Mouse (Mus musculus): ENCODE data around the gene Ccm2l. TPM values are rescaled to one million over a fixed set of nuclear protein-coding genes. Genes with fewer than 3 reads are reported as not detected.

The Ccm2l gene
- total RNA-seq, 2 experiments from 2014 or later: 15.8 to 16.7 TPM

DNA sequence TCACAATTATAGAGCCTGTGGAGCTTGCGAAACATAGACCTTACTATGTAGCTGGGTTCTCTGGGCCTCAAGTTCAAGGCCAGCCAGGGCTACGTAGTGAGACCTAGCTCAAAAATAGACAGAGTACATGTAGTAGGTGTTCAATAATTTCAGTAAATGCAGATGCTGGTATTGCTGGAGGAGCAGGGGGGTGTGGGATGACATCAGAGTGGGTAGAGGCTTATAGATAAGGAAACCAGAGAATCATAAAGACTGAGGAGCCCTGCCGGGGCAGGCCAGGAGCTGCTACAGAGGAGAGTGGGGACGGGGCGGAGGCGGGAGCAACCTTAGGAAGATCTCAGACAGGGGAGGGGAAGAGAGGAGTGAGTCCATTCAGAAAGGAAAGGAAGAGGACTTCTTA lies 19.8 kb downstream of the Ccm2l start:
- intact Hi-C loops (cut with DNase I): no loop called here
- DNase-seq (ENCODE audit: low spot score): no peak

GRCm38 (mm10) chr2:153086166-153086565 lies 20.4 kb downstream of the Ccm2l start:
- intact Hi-C loops (cut with DNase I): no loop called here
- no peak for DNase-seq (ENCODE audit: low spot score)

- intact Hi-C loops (cut with DNase I): no loop called here
- no peak for DNase-seq (ENCODE audit: low spot score)
These were observed 21.3 kb downstream of the Ccm2l start for GRCm38 (mm10) chr2:153087091-153087490.

DNA sequence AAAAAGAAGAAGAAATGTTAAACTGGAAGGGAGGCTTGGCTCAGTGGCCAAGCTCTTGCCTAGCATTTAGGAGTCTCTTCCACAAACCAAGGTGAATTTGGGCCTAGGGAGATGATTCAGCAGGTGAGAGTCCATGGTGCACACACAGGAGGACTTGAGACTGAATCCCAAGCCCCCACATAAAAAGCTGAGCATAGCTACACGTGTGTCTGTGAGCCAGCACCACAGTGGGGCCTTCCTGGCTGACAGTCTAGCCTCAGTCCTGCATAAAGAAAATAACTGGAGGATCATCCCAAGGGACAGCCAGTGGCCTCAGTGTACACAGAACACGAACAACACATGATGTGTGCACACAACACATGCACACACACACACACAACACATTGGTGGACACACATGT lies 23.6 kb downstream of the Ccm2l start:
- DNase-seq (ENCODE audit: low spot score): no peak
- intact Hi-C loops (cut with DNase I): no loop called here

GRCm38 (mm10) chr2:153090551-153091165 lies 24.9 kb downstream of the Ccm2l start:
- DNase-seq (ENCODE audit: low spot score): peak; percentile 28
- intact Hi-C loops (cut with DNase I): no loop called here

GRCm38 (mm10) chr2:153107046-153107766 lies 41.5 kb downstream of the Ccm2l start:
- DNase-seq (ENCODE audit: low spot score): no peak
- intact Hi-C loops (cut with DNase I): no loop called here

GRCm38 (mm10) chr2:153107802-153108201 lies 42.0 kb downstream of the Ccm2l start:
- DNase-seq (ENCODE audit: low spot score): no peak
- intact Hi-C loops (cut with DNase I): no loop called here

DNA sequence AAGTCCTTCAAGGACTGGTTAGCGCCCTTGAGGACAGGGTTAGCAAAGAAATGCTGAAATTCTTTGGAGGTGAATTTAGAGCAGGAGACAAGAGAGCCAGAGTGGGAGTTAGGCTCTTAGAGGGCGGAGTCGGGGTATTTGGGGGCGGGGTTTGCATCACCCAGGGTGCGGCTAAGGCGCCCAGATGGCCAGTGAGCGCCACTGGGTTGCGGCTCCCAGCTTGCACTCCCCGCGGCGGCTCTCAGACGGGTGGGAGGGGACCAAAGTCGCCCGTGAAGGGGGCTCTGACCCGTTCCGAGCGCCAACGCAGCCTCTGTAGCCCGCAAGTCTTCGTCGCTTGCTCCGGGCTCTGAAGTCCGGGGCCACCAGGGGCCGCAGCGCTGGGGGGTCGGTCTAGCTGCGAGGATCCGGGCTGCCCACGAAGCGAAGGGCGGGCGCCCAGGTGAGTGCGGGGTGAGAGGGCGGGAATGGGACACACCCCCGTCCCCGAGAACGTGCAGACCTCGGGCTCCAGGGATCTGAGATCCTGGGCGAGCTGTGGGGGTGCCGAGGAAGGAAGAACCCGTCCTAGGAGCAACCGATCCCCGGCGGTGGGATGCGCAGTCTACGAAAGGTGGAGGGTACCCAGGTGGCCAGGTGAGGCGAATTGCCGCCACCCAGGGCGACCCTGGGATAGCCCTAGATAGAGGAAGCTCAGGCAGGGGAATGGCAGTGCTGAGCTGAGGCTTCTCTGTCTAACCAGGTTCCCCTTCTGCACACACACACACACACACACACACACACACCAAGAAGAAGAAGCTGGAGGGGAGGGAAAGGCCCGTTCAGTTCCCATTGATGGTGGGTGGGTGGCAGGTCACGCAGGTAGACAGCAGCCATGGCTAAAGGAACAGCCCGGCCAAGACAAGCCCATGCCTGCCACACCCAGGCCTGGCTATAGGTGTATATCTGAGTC lies 42.8 kb downstream of the Ccm2l start, which contains the start of gene Hck:
Gene Hck (plus strand): TSS at position 156 of the 952 bp plus-strand sequence.
- intact Hi-C loops (cut with DNase I): no loop called here

GRCm38 (mm10) chr2:153109596-153109995 lies 43.8 kb downstream of the Ccm2l start:
- no peak for DNase-seq (ENCODE audit: low spot score)
- intact Hi-C loops (cut with DNase I): no loop called here

More for the DNA sequence above, 42.8 kb downstream of the Ccm2l start, which contains the start of gene Hck:
- DNase-seq (ENCODE audit: low spot score): no peak

DNA sequence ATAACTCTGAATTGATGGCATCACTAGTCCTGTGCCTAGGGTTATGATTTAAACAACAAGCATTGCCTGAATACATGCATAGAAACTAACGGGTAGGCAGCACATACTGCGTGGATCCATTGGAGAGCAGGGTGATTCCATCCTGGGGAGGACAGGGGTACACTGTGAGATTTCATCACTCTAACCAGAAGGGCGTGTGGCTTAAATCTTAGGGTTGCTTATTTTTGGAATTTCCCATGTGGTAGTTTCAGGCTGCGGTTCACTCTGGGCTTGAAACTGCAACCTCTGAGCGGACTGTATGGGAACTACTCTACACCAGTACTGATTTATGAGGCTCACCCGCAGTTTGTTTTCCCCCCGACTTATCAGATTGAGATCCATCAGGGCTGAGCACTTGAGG lies 45.5 kb downstream of the Ccm2l start:
- intact Hi-C loops (cut with DNase I): no loop called here
- DNase-seq (ENCODE audit: low spot score): no peak

DNA sequence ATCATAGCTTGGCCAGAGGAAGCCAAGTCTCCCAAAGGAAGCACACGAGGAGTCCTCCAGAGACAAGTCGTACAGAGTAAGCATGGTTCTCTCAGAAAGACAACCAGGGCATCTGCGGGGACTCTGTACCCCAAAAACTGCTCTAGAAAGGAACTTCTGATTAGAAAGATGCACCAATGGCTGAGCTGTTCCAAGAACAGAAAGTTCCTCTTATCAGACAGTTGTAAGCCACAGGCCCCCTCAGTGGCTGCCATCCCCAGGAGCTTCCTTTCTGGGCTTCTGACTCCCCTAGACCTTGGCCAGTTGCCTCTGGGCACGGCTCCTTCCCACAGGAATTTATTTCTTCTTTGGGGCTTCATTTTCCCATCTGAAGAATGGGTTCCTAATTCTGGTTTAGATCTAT lies 49.9 kb downstream of the Ccm2l start:
- intact Hi-C loops (cut with DNase I): no loop called here
- no peak for DNase-seq (ENCODE audit: low spot score)

GRCm38 (mm10) chr2:153117051-153117486 lies 51.3 kb downstream of the Ccm2l start:
- intact Hi-C loops (cut with DNase I): no loop called here
- DNase-seq (ENCODE audit: low spot score): no peak

GRCm38 (mm10) chr2:153119488-153119887 lies 53.7 kb downstream of the Ccm2l start:
- intact Hi-C loops (cut with DNase I): no loop called here
- no peak for DNase-seq (ENCODE audit: low spot score)

DNA sequence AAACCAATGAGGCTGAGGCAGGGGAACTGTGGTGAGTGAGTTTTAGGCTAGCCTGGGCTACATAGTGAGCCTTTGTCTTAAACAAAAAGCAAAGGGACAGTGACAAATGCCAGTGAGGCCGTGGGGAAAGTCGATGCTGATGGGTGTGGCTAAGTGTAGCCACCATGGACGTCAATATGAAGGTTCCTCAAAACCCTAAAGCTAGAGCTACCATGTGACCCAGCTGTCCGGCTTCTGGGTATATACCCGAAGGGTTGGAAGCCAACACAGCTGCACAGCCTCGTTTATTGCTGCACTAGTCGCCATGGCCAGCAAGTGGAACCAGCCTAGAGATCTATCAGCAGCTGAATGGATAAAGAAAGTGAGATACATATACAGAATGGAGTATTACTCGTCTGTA lies 54.4 kb downstream of the Ccm2l start:
- DNase-seq (ENCODE audit: low spot score): no peak
- intact Hi-C loops (cut with DNase I): no loop called here

DNA sequence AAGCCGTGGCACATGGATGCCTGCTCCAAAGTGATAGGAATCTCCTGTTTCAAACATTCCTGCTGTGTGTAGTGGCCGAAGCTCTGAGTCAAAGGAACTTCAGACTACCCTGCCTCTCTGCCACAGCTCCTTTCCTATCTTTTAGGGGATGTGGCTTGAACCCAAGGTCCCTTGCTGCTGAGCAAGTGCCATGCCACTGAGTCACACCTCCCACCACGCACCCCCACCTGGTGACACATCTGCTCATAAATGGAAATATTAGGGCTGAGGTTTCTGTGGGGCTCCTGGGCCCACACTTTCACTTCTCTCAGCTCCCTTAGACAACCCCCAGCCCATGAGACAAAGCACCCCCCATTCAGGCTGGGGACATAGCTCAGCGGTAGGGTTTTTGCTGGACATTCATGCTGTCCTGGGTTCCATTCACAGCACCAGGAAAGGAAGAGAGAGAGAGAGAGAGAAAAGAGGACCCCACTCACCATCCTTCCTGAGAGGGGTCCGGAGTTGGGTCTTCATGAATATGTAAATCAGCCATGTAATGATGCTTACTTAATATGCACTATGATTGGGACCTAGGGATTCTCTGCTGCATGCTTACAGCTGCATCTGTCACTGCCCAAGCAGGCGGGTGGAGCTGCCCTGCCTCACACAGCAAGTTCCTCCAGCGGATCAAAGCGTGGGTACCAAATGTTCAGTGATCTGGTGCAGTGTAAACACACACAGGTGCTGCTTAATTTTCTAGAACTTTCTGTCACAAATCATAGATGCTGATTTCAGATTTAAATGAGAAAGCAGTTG lies 56.3 kb downstream of the Ccm2l start:
- intact Hi-C loops (cut with DNase I): no loop called here
- DNase-seq (ENCODE audit: low spot score): no peak

DNA sequence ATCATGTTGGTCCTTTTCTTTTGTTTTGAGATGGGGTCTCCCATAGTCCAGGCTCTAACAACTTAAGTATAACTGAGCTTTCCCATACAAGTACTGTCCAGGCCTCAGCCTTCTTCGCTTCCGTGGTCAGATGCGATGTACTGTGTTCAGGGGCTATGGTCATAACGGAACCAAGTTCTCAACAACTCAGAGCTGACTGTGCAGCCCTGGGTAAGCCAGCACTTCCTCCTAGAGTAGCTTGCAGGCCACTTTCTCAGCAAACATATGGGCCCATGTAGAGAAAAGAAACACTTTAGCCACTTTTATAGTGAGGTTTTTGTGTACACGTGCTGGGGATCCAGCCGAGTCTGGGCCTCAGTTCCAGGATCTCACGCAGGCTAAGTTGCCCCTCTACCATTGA lies 56.9 kb downstream of the Ccm2l start:
- DNase-seq (ENCODE audit: low spot score): no peak
- intact Hi-C loops (cut with DNase I): no loop called here

- no peak for DNase-seq (ENCODE audit: low spot score)
- intact Hi-C loops (cut with DNase I): no loop called here
These were observed 60.1 kb downstream of the Ccm2l start for GRCm38 (mm10) chr2:153125875-153126274.

- no peak for DNase-seq (ENCODE audit: low spot score)
- intact Hi-C loops (cut with DNase I): no loop called here
These were observed 65.3 kb downstream of the Ccm2l start for GRCm38 (mm10) chr2:153131019-153131418.
